27 mouse cellular contexts compared by ENCODE assay signal in genomic region chr2:137880211-137881031, GRCm38 (mm10).
"Had no signal": no experiment of that assay in that cellular context is flagged by ENCODE, and none has a peak within 500 bp of the region (broad histone marks: within the 10 kb centered on the region; RNA-seq: fewer than 3 reads in every experiment).

No protein-coding gene starts in this region.

- H3K9me3 ChIP-seq: heart, embryonic 13.5 days; heart, embryonic 15.5 days; hindbrain, embryonic 13.5 days; hindbrain, embryonic 15.5 days; intestine, embryonic 15.5 days; liver, embryonic 13.5 days; liver, embryonic 15.5 days had no signal

- H3K9ac ChIP-seq: heart, embryonic 13.5 days; heart, embryonic 15.5 days; hindbrain, embryonic 13.5 days; hindbrain, embryonic 15.5 days; intestine, embryonic 15.5 days; liver, embryonic 13.5 days; liver, embryonic 15.5 days had no signal

- H3K4me3 ChIP-seq: gastrocnemius, adult 2 months; heart, embryonic 13.5 days; heart, embryonic 15.5 days; hindbrain, embryonic 13.5 days; hindbrain, embryonic 15.5 days; intestine, embryonic 15.5 days; layer of hippocampus, adult 2 months; left cerebral cortex, adult 2 months; liver, embryonic 13.5 days; liver, embryonic 15.5 days had no signal

- H3K36me3 ChIP-seq: heart, embryonic 13.5 days; heart, embryonic 15.5 days; hindbrain, embryonic 13.5 days; hindbrain, embryonic 15.5 days; intestine, embryonic 15.5 days; liver, embryonic 13.5 days; liver, embryonic 15.5 days had no signal

- H3K27ac ChIP-seq: gastrocnemius, adult 2 months; heart, embryonic 13.5 days; heart, embryonic 15.5 days; hindbrain, embryonic 13.5 days; hindbrain, embryonic 15.5 days; hindbrain, postnatal 0 days; intestine, embryonic 15.5 days; layer of hippocampus, adult 2 months; left cerebral cortex, adult 2 months; liver, embryonic 13.5 days; liver, embryonic 15.5 days had no signal

- ATAC-seq: forebrain, embryonic 16.5 days; hindbrain, postnatal 0 days; inflammation-experienced regulatory T-cells, adult 6 months; intestine, embryonic 15.5 days; intestine, postnatal 0 days had no signal

- H3K4me1 ChIP-seq: heart, embryonic 15.5 days; hindbrain, embryonic 13.5 days; hindbrain, embryonic 15.5 days; intestine, embryonic 15.5 days; liver, embryonic 13.5 days; liver, embryonic 15.5 days had no signal

- H3K4me2 ChIP-seq: heart, embryonic 11.5 days; heart, embryonic 13.5 days; heart, embryonic 15.5 days; hindbrain, embryonic 13.5 days; hindbrain, embryonic 15.5 days; intestine, embryonic 15.5 days; liver, embryonic 11.5 days; liver, embryonic 13.5 days; liver, embryonic 15.5 days had no signal

- DNase-seq: gastrocnemius, adult 2 months; gastrocnemius, postnatal 10 days; gastrocnemius, postnatal 25 days; heart, adult 18-20 months; heart, postnatal 14 days; heart, postnatal 36 days; kidney, adult 18-20 months; kidney, adult 8-10 months; kidney, postnatal 10 days; kidney, postnatal 25 days; kidney, postnatal 4 days; liver; liver, embryonic 13.5 days had no signal

- H3K27me3 ChIP-seq: heart, embryonic 13.5 days; heart, embryonic 15.5 days; hindbrain, embryonic 13.5 days; hindbrain, embryonic 15.5 days; intestine, embryonic 15.5 days; liver, embryonic 13.5 days; liver, embryonic 15.5 days had no signal
